Mouse (Mus musculus) adrenal gland, postnatal 10 days (tissue): ENCODE measurements at regions not wholly inside any gene's neighbourhood (a gene's known extent, or its start where the extent isn't known, plus 50 kb on each side); places are given as distances from the start of the nearest gene placed in this dataset.
A peak's percentile ranks its signal among the peaks of the same experiment; 100 is the strongest.

Experiments used
- DNase-seq: peaks from one replicate; pipeline ENCODE4 v3.0.0; 2021; ENCODE audit warnings: mixed read lengths

GRCm38 (mm10) chr10:37079535-37079934, 59.2 kb downstream of the Marcks start:
- no peak for DNase-seq

GRCm38 (mm10) chr10:37078439-37078838, 60.3 kb downstream of the Marcks start:
- DNase-seq, result peak; percentile 88

- no peak for DNase-seq
These were observed 61.0 kb downstream of the Marcks start for GRCm38 (mm10) chr10:37077741-37078140.

- DNase-seq, result peak; percentile 74
These were observed 65.9 kb downstream of the Marcks start for GRCm38 (mm10) chr10:37072834-37073233.

- no peak for DNase-seq
These were observed 66.7 kb downstream of the Marcks start for GRCm38 (mm10) chr10:37072061-37072460.

- no peak for DNase-seq
These were observed 67.3 kb downstream of the Marcks start for GRCm38 (mm10) chr10:37071420-37071819.
